Mouse (Mus musculus): ENCODE measurements around the gene Olfr557. TPM values are rescaled to one million over a fixed set of nuclear protein-coding genes. Genes with fewer than 3 reads are reported as not detected.

Gene Olfr557
- polyA plus RNA-seq (2014; fragmentation: Nextera tagmentation; extraction: Ambion mirVana), result not detected in 2 replicates

GRCm38 (mm10) chr7:102695358-102696125 lies at the start of gene Olfr557:
Olfr557 (plus strand) TSS chr7:102695910.
- Histone ChIP-seq H3K4me1 (replicated peaks; ENCODE audit: control insufficient read depth, insufficient read depth, low read length) (no peaks in the 10 kb centered on the region), H3K36me3 (ENCODE audit: control insufficient read depth, insufficient read depth, low read length) (no peaks in the 10 kb centered on the region), H3K4me3 (ENCODE audit: low read depth, low read length) (no peak within 1 kb of the TSS), H3K27me3 (replicated peaks; ENCODE audit: control insufficient read depth, insufficient read depth, low read length) (no peaks in the 10 kb centered on the region), H3K27ac (ENCODE audit: low read depth, low read length) (no peak within 1 kb of the TSS), H3K4me2 (no peak within 1 kb of the TSS), H3K9me3 (ENCODE audit: control insufficient read depth, low read length) (no peaks in the 10 kb centered on the region), H3K9ac (ENCODE audit: low read depth, low read length) (no peak within 1 kb of the TSS)
- DNase-seq (ENCODE audit: low spot score), result no peak
- WGBS, result 71% methylated on average over 5 of the region's 5 CpGs
- ATAC-seq (replicated peaks; ENCODE audit: low FRiP score), result 0 out of 2 replicates have a peak, but pooled peaks have one; percentile 7

DNA sequence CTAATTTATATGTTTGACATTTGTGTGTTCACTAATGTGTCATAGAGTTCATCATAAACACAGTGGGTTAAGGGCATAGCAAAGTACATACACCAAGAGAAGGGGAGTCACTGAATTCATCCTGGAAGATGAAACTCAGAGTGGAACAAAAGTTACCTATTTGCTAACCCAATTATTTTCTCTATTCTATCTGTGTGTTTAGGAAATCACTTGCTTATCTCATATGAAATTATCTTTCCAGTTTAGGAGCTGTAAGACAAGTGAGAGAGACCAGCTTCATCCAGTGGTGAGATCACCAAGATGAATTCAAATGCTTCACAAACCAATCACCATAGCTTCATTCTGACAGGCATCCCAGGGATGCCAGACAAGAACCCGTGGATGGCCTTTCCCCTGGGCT lies 37.2 kb upstream of the Olfr557 start, which contains the start of gene Olfr555:
Gene Olfr555, plus strand, starts transcription at position 301 of the 400 bp plus-strand sequence.
- Histone ChIP-seq H3K4me1 (replicated peaks; ENCODE audit: control insufficient read depth, insufficient read depth, low read length) (no peaks in the 10 kb centered on the region), H3K27ac (ENCODE audit: low read depth, low read length) (no peak within 1 kb of the TSS), H3K4me2 (no peak within 1 kb of the TSS), H3K4me3 (ENCODE audit: low read depth, low read length) (no peak within 1 kb of the TSS), H3K9ac (ENCODE audit: low read depth, low read length) (no peak within 1 kb of the TSS), H3K36me3 (ENCODE audit: control insufficient read depth, insufficient read depth, low read length) (no peaks in the 10 kb centered on the region), H3K27me3 (replicated peaks; ENCODE audit: control insufficient read depth, insufficient read depth, low read length) (no peaks in the 10 kb centered on the region), H3K9me3 (ENCODE audit: control insufficient read depth, low read length) (no peaks in the 10 kb centered on the region)
- no peak for DNase-seq (ENCODE audit: low spot score)
- WGBS, result 52% methylated on average over 1 of the region's 1 CpGs
- no peak for ATAC-seq (replicated peaks; ENCODE audit: low FRiP score)

DNA sequence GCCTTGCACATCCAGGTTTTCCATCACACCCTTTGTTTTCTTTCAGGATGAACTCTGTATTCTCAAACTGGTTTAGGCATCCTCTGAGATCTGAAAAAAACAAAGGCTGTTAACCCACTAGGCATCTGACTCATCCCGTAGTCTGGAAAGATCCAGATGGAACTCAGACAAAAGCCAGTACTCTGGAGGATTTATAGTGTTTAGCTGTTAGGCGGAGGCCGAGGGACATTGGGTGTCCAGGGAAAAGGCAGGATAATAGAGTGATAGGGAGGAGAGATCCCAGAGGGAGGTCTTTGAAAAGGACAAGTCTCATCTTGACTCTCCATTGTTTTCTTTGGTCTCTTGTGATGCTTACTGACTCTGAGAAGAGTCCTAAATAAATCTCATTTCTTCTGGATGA lies 31.1 kb upstream of the Olfr557 start, which contains the start of gene Olfr556:
Gene Olfr556, plus strand, starts transcription at position 301 of the 400 bp plus-strand sequence.
- no peaks in the 10 kb centered on the region for H3K36me3 ChIP-seq (ENCODE audit: control insufficient read depth, insufficient read depth, low read length)
- WGBS, result 72% methylated on average over 3 of the region's 3 CpGs
- DNase-seq (ENCODE audit: low spot score) (no peak), ATAC-seq (replicated peaks; ENCODE audit: low FRiP score) (no peak)
- no peaks in the 10 kb centered on the region for H3K4me1 ChIP-seq (replicated peaks; ENCODE audit: control insufficient read depth, insufficient read depth, low read length)
- H3K9ac ChIP-seq (ENCODE audit: low read depth, low read length), result no peak within 1 kb of the TSS
- H3K27me3 ChIP-seq (replicated peaks; ENCODE audit: control insufficient read depth, insufficient read depth, low read length), result no peaks in the 10 kb centered on the region
- H3K4me3 ChIP-seq (ENCODE audit: low read depth, low read length), result no peak within 1 kb of the TSS
- no peak within 1 kb of the TSS for H3K27ac ChIP-seq (ENCODE audit: low read depth, low read length)
- H3K9me3 ChIP-seq (ENCODE audit: control insufficient read depth, low read length), result no peaks in the 10 kb centered on the region
- H3K4me2 ChIP-seq, result no peak within 1 kb of the TSS

- Histone ChIP-seq H3K27me3 (replicated peaks; ENCODE audit: control insufficient read depth, insufficient read depth, low read length) (no peaks in the 10 kb centered on the region), H3K4me2 (no peak overlapping the region), H3K4me3 (ENCODE audit: low read depth, low read length) (no peak overlapping the region), H3K9ac (ENCODE audit: low read depth, low read length) (no peak overlapping the region), H3K36me3 (ENCODE audit: control insufficient read depth, insufficient read depth, low read length) (no peaks in the 10 kb centered on the region), H3K4me1 (replicated peaks; ENCODE audit: control insufficient read depth, insufficient read depth, low read length) (no peaks in the 10 kb centered on the region), H3K27ac (ENCODE audit: low read depth, low read length) (no peak overlapping the region), H3K9me3 (ENCODE audit: control insufficient read depth, low read length) (no peaks in the 10 kb centered on the region)
- WGBS, result 22% methylated on average over 2 of the region's 2 CpGs
- DNase-seq (ENCODE audit: low spot score) (no peak), ATAC-seq (replicated peaks; ENCODE audit: low FRiP score) (no peak)
Measured at GRCm38 (mm10) chr7:102665378-102665777, 30.3 kb upstream of the Olfr557 start.

GRCm38 (mm10) chr7:102676225-102676624 lies 19.5 kb upstream of the Olfr557 start:
- Histone ChIP-seq H3K4me2 (no peak overlapping the region), H3K27me3 (replicated peaks; ENCODE audit: control insufficient read depth, insufficient read depth, low read length) (no peaks in the 10 kb centered on the region), H3K9me3 (ENCODE audit: control insufficient read depth, low read length) (no peaks in the 10 kb centered on the region), H3K4me3 (ENCODE audit: low read depth, low read length) (no peak overlapping the region), H3K36me3 (ENCODE audit: control insufficient read depth, insufficient read depth, low read length) (no peaks in the 10 kb centered on the region), H3K27ac (ENCODE audit: low read depth, low read length) (no peak overlapping the region), H3K4me1 (replicated peaks; ENCODE audit: control insufficient read depth, insufficient read depth, low read length) (no peaks in the 10 kb centered on the region), H3K9ac (ENCODE audit: low read depth, low read length) (no peak overlapping the region)
- ATAC-seq (replicated peaks; ENCODE audit: low FRiP score) (no peak), DNase-seq (ENCODE audit: low spot score) (no peak)
- WGBS, result 83% methylated on average over 2 of the region's 2 CpGs

DNA sequence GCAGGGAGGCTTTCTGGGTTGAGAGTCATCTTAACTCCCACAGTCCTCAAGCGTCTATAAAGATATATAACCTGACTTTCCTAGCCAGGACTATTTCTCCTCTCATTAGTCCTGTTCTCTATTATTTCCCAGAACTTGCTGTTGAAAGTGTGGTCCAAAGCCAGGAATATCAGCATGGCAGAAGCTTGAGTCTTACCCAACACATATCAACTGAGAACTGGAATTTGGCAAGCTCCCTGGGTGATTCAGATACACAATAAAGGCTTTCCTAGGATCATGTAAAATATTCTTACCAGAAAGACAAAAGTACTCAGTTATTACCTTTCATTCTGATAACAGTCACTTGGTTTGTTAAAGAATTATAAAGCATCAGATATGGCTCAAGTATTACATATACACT lies 13.8 kb upstream of the Olfr557 start:
- H3K36me3 ChIP-seq (ENCODE audit: control insufficient read depth, insufficient read depth, low read length), result no peaks in the 10 kb centered on the region
- DNase-seq (ENCODE audit: low spot score), result no peak
- H3K9me3 ChIP-seq (ENCODE audit: control insufficient read depth, low read length), result no peaks in the 10 kb centered on the region
- H3K27me3 ChIP-seq (replicated peaks; ENCODE audit: control insufficient read depth, insufficient read depth, low read length), result no peaks in the 10 kb centered on the region
- H3K9ac ChIP-seq (ENCODE audit: low read depth, low read length), result no peak overlapping the region
- H3K4me3 ChIP-seq (ENCODE audit: low read depth, low read length), result no peak overlapping the region
- H3K4me1 ChIP-seq (replicated peaks; ENCODE audit: control insufficient read depth, insufficient read depth, low read length), result no peaks in the 10 kb centered on the region
- no peak overlapping the region for H3K27ac ChIP-seq (ENCODE audit: low read depth, low read length)
- WGBS, result 79% methylated on average over 1 of the region's 1 CpGs
- no peak for ATAC-seq (replicated peaks; ENCODE audit: low FRiP score)
- no peak overlapping the region for H3K4me2 ChIP-seq

- Histone ChIP-seq H3K9me3 (ENCODE audit: control insufficient read depth, low read length) (no peaks in the 10 kb centered on the region), H3K4me2 (peak within 1 kb of the TSS; percentile 80), H3K27me3 (replicated peaks; ENCODE audit: control insufficient read depth, insufficient read depth, low read length) (no peaks in the 10 kb centered on the region), H3K4me1 (replicated peaks; ENCODE audit: control insufficient read depth, insufficient read depth, low read length) (no peaks in the 10 kb centered on the region), H3K36me3 (ENCODE audit: control insufficient read depth, insufficient read depth, low read length) (no peaks in the 10 kb centered on the region), H3K27ac (ENCODE audit: low read depth, low read length) (no peak within 1 kb of the TSS), H3K9ac (ENCODE audit: low read depth, low read length) (peak within 1 kb of the TSS; percentile 71), H3K4me3 (ENCODE audit: low read depth, low read length) (peak within 1 kb of the TSS; percentile 63)
- ATAC-seq (replicated peaks; ENCODE audit: low FRiP score), result peak; percentile 99
- peak; percentile 82 for DNase-seq (ENCODE audit: low spot score)
- WGBS, result under 1% methylated on average over 39 of the region's 40 CpGs
Measured at GRCm38 (mm10) chr7:102686944-102687501, 8.7 kb upstream of the Olfr557 start, which contains the start of gene Trim68. Trim68 (minus strand) TSS chr7:102687327.

DNA sequence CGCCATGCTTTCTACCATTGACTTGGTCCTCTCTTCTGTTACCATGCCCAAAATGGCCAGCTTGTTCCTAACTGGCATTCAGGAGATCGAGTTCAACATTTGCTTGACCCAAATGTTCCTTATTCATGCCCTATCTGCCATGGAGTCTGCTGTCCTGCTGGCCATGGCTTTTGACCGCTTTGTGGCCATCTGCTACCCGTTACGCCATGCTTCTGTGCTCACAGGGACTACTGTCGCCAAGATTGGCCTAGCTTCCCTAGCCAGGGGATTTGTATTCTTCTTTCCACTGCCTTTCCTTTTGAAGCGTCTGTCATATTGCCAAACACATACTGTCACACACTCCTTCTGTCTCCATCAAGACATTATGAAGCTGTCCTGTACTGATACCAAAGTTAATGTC lies 2.8 kb downstream of the Olfr557 start:
- no peaks in the 10 kb centered on the region for H3K9me3 ChIP-seq (ENCODE audit: control insufficient read depth, low read length)
- no peaks in the 10 kb centered on the region for H3K4me1 ChIP-seq (replicated peaks; ENCODE audit: control insufficient read depth, insufficient read depth, low read length)
- ATAC-seq (replicated peaks; ENCODE audit: low FRiP score), result no peak
- H3K27ac ChIP-seq (ENCODE audit: low read depth, low read length), result no peak overlapping the region
- no peaks in the 10 kb centered on the region for H3K27me3 ChIP-seq (replicated peaks; ENCODE audit: control insufficient read depth, insufficient read depth, low read length)
- no peaks in the 10 kb centered on the region for H3K36me3 ChIP-seq (ENCODE audit: control insufficient read depth, insufficient read depth, low read length)
- H3K4me2 ChIP-seq, result no peak overlapping the region
- H3K4me3 ChIP-seq (ENCODE audit: low read depth, low read length), result no peak overlapping the region
- DNase-seq (ENCODE audit: low spot score), result no peak
- H3K9ac ChIP-seq (ENCODE audit: low read depth, low read length), result no peak overlapping the region
- 82% methylated on average over 7 of the region's 7 CpGs for WGBS

GRCm38 (mm10) chr7:102701915-102702314 lies 6.2 kb downstream of the Olfr557 start, which contains the start of gene Olfr558:
Olfr558 (plus strand) TSS chr7:102702215.
- no peaks in the 10 kb centered on the region for H3K36me3 ChIP-seq (ENCODE audit: control insufficient read depth, insufficient read depth, low read length)
- H3K4me3 ChIP-seq (ENCODE audit: low read depth, low read length), result no peak within 1 kb of the TSS

More at GRCm38 (mm10) chr7:102701915-102702314, 6.2 kb downstream of the Olfr557 start, which contains the start of gene Olfr558:
- H3K27ac ChIP-seq (ENCODE audit: low read depth, low read length), result no peak within 1 kb of the TSS
- H3K27me3 ChIP-seq (replicated peaks; ENCODE audit: control insufficient read depth, insufficient read depth, low read length), result no peaks in the 10 kb centered on the region
- H3K9ac ChIP-seq (ENCODE audit: low read depth, low read length), result no peak within 1 kb of the TSS
- ATAC-seq (replicated peaks; ENCODE audit: low FRiP score) (no peak), DNase-seq (ENCODE audit: low spot score) (no peak)
- H3K9me3 ChIP-seq (ENCODE audit: control insufficient read depth, low read length), result no peaks in the 10 kb centered on the region
- no peak within 1 kb of the TSS for H3K4me2 ChIP-seq
- H3K4me1 ChIP-seq (replicated peaks; ENCODE audit: control insufficient read depth, insufficient read depth, low read length), result no peaks in the 10 kb centered on the region

Measured in liver, embryonic 11.5 days (tissue).